Mouse (Mus musculus) midbrain, embryonic 16.5 days (tissue): Measurements from ENCODE around the gene Ddx19a. TPM values are rescaled to one million over a fixed set of nuclear protein-coding genes. Genes with fewer than 3 reads are reported as not detected.

Source experiments
- ATAC-seq: fragments of 200-750 bp; cut with Nextera tagmentation; 2 replicates; pipeline ENCODE4 v1.8.0; 2017; ENCODE audit warnings: moderate TSS enrichment
- H3K27ac ChIP-seq: fragments of 300-500 bp; sonication (generic); 2 replicates; pipeline ENCODE4 v1.5.1; 2014; ENCODE audit warnings: mild to moderate bottlenecking, low read length, mixed read lengths
- H3K27me3 ChIP-seq: fragments of 300-500 bp; sonication (generic); 2 replicates; pipeline ENCODE4 v1.6.1; 2014; ENCODE audit warnings: low read depth, low read length, mixed read lengths; ENCODE audit not compliant: control insufficient read depth, insufficient read depth
- H3K36me3 ChIP-seq: fragments of 300-500 bp; sonication (generic); 2 replicates; pipeline ENCODE4 v1.6.1; 2014; ENCODE audit warnings: mild to moderate bottlenecking, low read length, moderate library complexity, mixed read lengths; ENCODE audit not compliant: control insufficient read depth, insufficient read depth
- H3K4me1 ChIP-seq: fragments of 300-500 bp; sonication (generic); 2 replicates; pipeline ENCODE4 v1.6.1; 2014; ENCODE audit warnings: mild to moderate bottlenecking, low read length, mixed read lengths; ENCODE audit not compliant: control insufficient read depth, insufficient read depth
- H3K4me2 ChIP-seq: fragments of 300-500 bp; sonication (generic); 2 replicates; pipeline ENCODE4 v1.6.1; 2014; ENCODE audit warnings: mild to moderate bottlenecking, low read length, mixed read lengths
- H3K4me3 ChIP-seq: fragments of 300-500 bp; sonication (generic); 2 replicates; pipeline ENCODE4 v1.5.1; 2014; ENCODE audit warnings: low read depth, mild to moderate bottlenecking, low read length, moderate library complexity, mixed read lengths
- H3K9ac ChIP-seq: fragments of 300-500 bp; sonication (generic); 2 replicates; pipeline ENCODE4 v1.6.1; 2014; ENCODE audit warnings: low read depth, low read length, mixed read lengths
- H3K9me3 ChIP-seq: fragments of 300-500 bp; sonication (generic); replicated peaks from 2 replicates; pipeline ENCODE4 v1.6.1; 2014; ENCODE audit warnings: mild to moderate bottlenecking, low read length, mixed read lengths; ENCODE audit not compliant: control insufficient read depth, poor library complexity, severe bottlenecking
- WGBS: fragments of 180-500 bp; shearing (Covaris S2); extraction: QIAGEN DNeasy Blood & Tissue Kit; methylation state at CpG from one replicate; pipeline ENCODE4 v1.1.7; 2014; 5-methylcytosine and 5-hydroxymethylcytosine counted together
- polyA plus RNA-seq: library from polyadenylated mRNA; unstranded; fragments of >200 nt; fragmentation: Nextera tagmentation; extraction: Ambion mirVana; gene quantifications from 2 replicates; pipeline ENCODE4 v1.2.1, GENCODE M21; 2015

The Ddx19a gene
- polyA plus RNA-seq, 1 experiment from 2014 or later = 10.4 TPM

DNA sequence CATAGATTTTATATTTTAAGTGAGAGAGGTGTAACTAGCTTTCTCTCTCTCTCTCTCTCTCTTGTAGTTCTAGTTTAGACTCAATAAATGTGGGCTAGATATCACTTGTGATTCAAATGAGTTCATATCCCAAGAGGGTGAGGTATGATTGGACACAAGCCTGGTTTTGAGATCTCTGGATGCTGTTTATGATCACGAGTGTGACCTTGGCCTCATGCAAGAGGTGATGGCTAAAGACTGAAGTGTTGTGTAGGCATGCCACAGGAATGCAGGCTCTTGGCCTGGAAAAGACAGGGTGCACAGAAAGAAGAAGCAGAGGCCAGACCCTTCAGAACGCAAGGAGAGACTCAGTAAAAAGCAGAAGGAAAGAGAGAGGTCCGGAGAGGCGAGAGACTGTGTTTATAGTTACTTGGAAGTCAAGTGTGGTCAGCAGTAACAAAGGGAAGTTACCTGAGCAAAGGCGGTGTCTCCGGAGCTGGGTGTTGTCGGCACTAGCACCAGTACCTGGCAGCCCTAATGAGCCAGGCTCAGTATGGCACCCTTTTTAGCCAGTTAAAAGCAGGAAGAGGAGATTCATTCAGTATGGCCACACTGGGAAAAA lies 53.2 kb downstream of the Ddx19a start:
- no peak overlapping the region for H3K27ac ChIP-seq
- no peak overlapping the region for H3K9ac ChIP-seq
- WGBS = 93% methylated on average over 7 of the region's 7 CpGs

DNA sequence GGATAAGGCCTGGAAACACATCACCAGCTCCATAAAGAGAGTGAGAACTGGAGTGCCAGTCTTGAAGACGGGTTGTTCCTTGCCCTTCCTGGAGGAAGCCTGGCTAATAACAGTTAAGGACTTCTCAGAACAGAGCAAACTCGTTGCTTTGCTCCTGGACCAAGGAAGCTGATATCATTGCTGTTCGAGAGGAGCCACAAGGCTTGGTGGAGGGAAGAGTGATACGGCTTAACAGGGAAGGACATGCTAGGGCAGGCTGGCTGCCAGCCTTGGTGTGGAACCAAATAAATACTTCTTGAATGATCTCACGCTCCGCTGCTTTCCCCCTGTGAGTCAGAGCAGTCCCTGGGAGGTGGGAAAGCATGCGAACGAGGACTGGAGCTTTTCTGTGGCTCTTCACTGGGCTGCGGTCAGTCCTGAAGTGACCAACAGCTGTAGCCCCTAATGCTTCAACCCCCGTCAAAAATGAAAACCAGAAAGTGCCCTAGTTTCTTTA lies 56.1 kb downstream of the Ddx19a start:
- no peaks in the 10 kb centered on the region for H3K27me3 ChIP-seq
- WGBS = 48% methylated on average over 10 of the region's 10 CpGs
- no peak for ATAC-seq
- H3K4me2 ChIP-seq = no peak overlapping the region
- no peak overlapping the region for H3K4me3 ChIP-seq
- H3K4me1 ChIP-seq = no peaks in the 10 kb centered on the region
- no peak overlapping the region for H3K9ac ChIP-seq
- H3K9me3 ChIP-seq = no peaks in the 10 kb centered on the region
- H3K36me3 ChIP-seq = no peaks in the 10 kb centered on the region
- no peak overlapping the region for H3K27ac ChIP-seq

More for the DNA sequence above, 53.2 kb downstream of the Ddx19a start:
- H3K4me1 ChIP-seq = no peaks in the 10 kb centered on the region
- no peaks in the 10 kb centered on the region for H3K9me3 ChIP-seq
- no peak overlapping the region for H3K4me2 ChIP-seq
- no peak overlapping the region for H3K4me3 ChIP-seq
- ATAC-seq = no peak
- no peaks in the 10 kb centered on the region for H3K27me3 ChIP-seq
- H3K36me3 ChIP-seq = no peaks in the 10 kb centered on the region

DNA sequence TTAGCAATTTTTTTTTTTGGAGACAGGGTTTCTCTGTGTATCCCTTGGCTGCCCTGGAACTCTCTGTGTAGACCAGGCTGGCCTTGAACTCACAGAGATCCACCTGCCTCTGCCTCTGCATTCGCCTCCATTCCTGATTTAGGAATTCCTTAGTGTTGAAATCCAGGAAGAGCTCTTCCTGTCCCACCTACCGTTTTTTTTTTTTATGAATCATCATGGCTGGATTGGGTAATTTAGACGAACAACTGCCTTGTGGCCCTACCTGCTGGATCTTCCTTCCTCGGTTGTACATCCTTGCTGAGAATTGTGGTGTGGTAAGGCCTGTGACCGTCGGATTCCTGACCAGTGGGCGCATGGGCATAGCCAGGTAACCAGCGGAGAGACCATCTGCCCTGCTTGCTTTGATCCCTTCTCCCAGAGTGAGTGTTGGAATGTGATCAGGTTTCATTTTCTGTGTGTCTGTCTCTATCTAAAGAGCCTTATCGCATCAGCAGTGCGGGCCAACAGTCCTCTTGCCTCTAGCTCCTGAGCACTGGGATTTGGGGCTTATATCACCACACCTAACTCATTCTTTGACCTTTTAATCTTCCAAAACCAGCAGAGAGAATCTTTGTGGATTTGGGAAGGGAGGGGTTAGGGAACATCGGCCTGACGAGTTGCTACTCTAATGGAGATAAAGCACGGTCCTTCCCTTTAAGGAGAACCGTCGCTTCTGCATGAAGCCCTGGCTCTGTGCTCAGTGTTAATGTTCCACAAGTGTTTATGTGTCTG lies 56.7 kb downstream of the Ddx19a start:
- H3K4me3 ChIP-seq = no peak overlapping the region
- no peak overlapping the region for H3K9ac ChIP-seq
- H3K27ac ChIP-seq = no peak overlapping the region
- no peaks in the 10 kb centered on the region for H3K9me3 ChIP-seq
- no peaks in the 10 kb centered on the region for H3K36me3 ChIP-seq
- no peaks in the 10 kb centered on the region for H3K27me3 ChIP-seq
- H3K4me2 ChIP-seq = no peak overlapping the region
- no peaks in the 10 kb centered on the region for H3K4me1 ChIP-seq
- 89% methylated on average over 15 of the region's 15 CpGs for WGBS
- no peak for ATAC-seq

DNA sequence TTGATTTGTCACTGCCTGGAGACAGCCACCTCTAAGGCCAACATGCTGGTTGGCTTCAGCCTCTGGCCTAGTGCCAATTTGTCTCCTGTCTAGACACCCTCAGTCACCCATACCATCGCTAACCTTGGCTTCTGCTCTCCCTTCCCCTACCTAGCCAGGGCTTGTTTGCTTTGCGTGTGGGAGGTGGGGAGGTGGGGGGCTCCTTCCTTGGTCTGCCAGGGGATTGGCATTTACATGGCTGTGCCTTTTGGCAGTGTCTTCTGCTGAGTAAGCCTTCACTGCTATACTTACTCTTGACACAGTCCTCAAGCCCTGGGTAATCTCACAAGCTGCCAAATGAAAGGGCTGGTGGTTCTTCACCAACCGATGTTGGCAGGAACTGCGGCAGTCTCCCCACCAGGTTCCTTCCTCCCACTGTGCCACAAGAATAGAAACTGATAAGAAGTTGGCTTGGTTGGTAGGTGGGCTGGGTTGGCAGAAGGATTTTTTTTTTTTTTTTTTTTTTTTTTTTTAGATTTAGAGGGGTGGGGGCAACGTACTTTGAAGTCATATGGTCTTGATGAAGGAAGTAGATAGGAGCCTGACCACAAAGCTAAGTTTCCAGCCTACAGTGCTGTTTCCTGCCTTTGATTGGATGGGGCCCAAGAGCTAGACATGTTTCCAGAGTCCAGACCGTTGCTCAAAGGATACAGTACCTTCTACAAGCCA lies 58.6 kb downstream of the Ddx19a start:
- no peaks in the 10 kb centered on the region for H3K9me3 ChIP-seq
- H3K4me1 ChIP-seq = no peaks in the 10 kb centered on the region
- WGBS = 84% methylated on average over 6 of the region's 6 CpGs
- no peaks in the 10 kb centered on the region for H3K36me3 ChIP-seq
- H3K4me2 ChIP-seq = no peak overlapping the region
- H3K27ac ChIP-seq = no peak overlapping the region
- H3K9ac ChIP-seq = no peak overlapping the region
- H3K27me3 ChIP-seq = no peaks in the 10 kb centered on the region
- ATAC-seq = no peak
- no peak overlapping the region for H3K4me3 ChIP-seq

DNA sequence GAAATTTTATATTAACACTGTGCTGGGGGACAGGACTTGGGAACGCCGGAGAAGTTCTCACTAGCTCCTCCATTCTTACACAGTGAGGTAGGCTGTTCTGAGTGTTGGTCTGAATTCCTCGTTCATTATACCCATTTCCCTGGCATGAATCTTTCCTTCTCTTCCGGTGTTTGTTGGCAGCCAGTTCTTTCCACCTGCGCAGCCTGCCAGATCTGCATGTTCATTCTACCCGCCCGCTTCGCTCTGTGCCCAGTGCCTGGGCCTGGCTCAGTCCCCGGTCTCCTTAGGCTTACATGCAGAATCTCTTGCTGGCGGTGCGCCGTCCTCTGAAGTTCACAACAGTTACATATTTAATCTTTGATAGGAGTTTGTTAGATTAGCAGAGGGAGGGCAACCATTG lies 61.4 kb downstream of the Ddx19a start:
- H3K4me3 ChIP-seq = no peak overlapping the region
- no peaks in the 10 kb centered on the region for H3K4me1 ChIP-seq
- H3K9ac ChIP-seq = no peak overlapping the region
- WGBS = 96% methylated on average over 12 of the region's 12 CpGs
- H3K27me3 ChIP-seq = no peaks in the 10 kb centered on the region
- no peaks in the 10 kb centered on the region for H3K36me3 ChIP-seq
- H3K4me2 ChIP-seq = no peak overlapping the region
- H3K27ac ChIP-seq = no peak overlapping the region
- ATAC-seq = no peak
- H3K9me3 ChIP-seq = no peaks in the 10 kb centered on the region

DNA sequence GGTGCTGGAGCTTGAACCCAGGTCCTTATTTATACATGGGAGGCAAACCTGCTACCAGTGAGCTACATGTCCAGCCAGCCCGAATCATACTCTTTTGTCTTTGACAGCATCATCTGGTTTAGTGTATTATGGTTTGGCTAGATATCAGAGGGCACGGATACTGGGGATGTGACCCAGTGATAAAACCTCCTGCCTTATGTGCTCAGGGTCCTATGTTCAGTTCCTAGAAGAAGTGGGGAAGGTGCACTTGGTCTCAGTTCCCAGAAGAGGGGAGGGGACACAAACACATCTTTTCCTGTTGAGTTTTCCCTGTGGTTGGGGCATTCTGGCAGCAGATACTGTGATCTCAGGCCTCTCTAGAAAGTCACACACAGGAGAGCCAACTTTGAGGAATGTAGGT lies 64.3 kb downstream of the Ddx19a start:
- H3K36me3 ChIP-seq = no peaks in the 10 kb centered on the region
- no peak overlapping the region for H3K27ac ChIP-seq
- H3K27me3 ChIP-seq = no peaks in the 10 kb centered on the region
- ATAC-seq = no peak
- no peak overlapping the region for H3K4me2 ChIP-seq
- H3K9ac ChIP-seq = no peak overlapping the region
- no peak overlapping the region for H3K4me3 ChIP-seq
- no peaks in the 10 kb centered on the region for H3K9me3 ChIP-seq
- WGBS = 97% methylated on average over 2 of the region's 2 CpGs
- H3K4me1 ChIP-seq = no peaks in the 10 kb centered on the region

DNA sequence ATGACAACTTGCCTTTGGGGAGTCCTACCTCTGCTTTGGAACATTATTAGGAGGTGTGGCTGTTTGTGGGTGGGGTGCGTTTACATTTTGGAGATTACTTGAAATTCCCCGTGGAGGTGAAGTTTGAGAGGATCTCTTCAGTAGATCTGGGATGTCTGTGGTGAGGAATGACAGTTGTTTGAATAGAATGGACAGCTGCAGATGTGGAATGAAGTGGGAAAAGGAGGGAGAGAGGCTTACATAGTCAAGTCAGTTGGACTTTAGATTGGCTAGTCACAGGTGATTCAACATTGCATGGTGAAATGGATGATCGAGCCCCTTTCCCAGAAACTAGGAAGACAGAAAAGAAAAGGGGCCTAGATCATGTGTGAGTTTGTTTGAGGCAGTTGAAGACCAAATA lies 65.2 kb downstream of the Ddx19a start:
- Histone ChIP-seq H3K9me3 (no peaks in the 10 kb centered on the region), H3K36me3 (no peaks in the 10 kb centered on the region), H3K9ac (no peak overlapping the region), H3K4me2 (no peak overlapping the region), H3K4me1 (no peaks in the 10 kb centered on the region), H3K27ac (no peak overlapping the region), H3K27me3 (no peaks in the 10 kb centered on the region), H3K4me3 (no peak overlapping the region)
- WGBS = 94% methylated on average over 3 of the region's 3 CpGs
- no peak for ATAC-seq

DNA sequence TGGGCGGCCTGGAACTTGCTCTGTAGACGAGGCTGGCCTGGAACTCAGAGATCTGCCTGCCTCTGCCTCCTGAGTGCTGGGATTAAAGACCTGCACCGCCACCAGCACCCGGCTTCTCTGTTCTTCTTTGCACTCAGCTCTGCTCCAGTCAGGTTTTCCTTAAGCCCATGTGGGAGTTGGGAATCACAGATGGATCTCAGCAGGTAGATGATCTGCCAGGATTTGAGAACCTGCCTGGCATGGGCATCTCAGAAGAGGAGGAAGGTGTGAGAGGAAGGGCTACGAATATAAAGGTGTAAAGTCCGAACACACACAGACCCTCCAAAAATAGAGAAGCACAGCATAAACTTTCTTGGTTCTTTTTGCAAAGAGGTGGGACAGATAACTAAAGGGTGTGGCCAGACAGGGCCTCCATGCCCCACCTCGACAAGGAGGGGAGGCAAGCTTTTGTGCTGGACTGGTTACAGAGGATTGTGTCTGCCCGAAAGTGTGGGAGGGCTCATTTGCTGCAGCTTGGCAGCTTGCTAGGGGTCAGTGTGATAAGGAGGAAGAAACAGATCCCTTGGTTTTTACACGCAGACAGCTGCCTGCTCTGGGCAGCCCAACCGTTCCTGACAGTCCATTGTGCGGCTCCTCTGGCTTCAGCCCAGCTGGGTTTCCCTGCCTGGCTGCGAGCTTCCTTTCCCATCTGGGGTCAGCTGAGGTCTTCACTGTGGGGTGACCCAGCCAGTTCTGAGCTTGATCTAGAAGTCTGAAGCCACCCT lies 66.2 kb downstream of the Ddx19a start:
- no peak overlapping the region for H3K9ac ChIP-seq
- H3K27me3 ChIP-seq = no peaks in the 10 kb centered on the region
- H3K9me3 ChIP-seq = no peaks in the 10 kb centered on the region
- H3K4me1 ChIP-seq = no peaks in the 10 kb centered on the region
- H3K4me3 ChIP-seq = no peak overlapping the region
- no peak overlapping the region for H3K27ac ChIP-seq
- no peak overlapping the region for H3K4me2 ChIP-seq
- no peak for ATAC-seq
- H3K36me3 ChIP-seq = no peaks in the 10 kb centered on the region
- WGBS = 77% methylated on average over 12 of the region's 12 CpGs
